Mouse (Mus musculus): ENCODE data around the gene Gm11096.
A peak's percentile ranks its signal among the peaks of the same experiment; 100 is the strongest.

The Gm11096 gene

DNA sequence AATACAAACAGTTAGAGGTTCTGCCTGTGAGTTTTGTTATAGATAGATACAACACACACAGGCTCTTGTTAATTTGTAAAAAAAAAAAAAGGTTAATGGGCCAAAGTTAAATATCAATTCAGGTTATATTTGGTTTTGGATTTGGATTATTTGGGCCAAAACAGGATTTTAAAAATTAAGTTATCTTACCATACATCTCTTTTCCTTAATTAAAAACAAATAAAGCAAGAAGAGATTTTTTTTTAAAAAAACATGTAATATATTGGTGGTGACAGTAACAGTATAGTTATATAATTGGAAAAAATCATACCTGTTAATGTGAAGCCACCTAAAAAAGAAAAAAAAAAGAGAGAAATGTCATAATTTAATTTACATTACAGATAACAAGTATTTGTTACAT, at the start of gene Gm11096:
TSS of gene Gm11096 (plus strand) at position 301 of the 400 bp plus-strand sequence.
- no peak for DNase-seq

DNA sequence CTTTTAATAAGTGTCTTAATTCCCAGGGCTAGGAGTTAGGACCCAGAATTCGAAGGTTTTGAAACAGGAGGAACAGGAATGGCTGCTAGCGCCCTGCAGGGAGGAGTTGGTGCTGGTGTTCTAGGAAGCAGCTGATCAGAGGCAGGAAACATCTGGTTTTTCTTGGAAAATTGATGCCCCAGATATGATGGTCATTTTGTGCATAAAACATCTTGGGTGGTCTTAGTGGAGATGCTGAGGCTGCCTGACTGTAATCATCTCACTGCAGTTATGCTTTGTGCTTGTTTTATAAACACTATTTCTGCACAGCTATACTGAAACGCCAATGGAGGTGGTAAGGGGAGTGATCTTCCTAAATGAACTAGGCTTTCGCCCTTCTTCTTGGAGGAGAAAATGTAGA, 48.5 kb upstream of the Gm11096 start:
- no peak for DNase-seq

DNA sequence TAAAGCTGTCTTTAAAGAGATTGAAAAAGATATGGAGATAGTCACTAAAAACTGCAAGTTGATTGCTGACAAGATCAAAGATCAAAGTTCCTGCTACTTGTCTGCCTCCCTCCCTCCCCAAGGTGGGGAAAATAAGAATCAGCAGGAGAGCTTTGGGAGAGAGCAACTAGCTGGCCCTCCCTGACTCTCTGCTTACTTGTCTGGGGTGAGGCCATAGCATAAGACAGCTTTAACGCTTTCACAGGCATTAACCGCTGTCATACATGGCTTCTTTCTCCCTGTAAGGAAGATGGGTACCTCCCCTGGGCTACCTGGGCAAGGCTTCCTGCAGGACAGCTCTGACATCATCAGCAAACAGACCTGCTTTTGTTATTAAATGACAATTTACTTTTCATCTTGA, 47.4 kb upstream of the Gm11096 start:
- DNase-seq: no peak

DNA sequence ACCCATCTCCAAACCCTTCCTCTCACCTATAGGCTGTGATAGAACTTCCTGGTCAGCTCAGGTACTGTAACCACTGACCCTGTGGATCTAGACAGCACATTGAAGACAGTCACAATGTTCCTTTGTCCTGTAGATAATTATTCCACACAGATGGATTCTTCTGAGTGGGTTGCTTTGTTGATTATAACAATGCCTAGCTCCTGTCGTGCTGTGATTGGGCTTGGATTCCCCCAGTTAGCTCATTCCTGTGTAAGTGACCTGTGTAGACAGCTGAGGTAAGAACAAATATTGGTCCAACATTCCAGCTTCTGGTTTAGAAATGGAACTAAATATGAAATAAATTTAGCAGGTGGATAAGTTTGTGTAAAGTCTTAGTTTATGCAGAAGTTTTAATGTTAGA, 44.1 kb upstream of the Gm11096 start:
- no peak for DNase-seq

DNA sequence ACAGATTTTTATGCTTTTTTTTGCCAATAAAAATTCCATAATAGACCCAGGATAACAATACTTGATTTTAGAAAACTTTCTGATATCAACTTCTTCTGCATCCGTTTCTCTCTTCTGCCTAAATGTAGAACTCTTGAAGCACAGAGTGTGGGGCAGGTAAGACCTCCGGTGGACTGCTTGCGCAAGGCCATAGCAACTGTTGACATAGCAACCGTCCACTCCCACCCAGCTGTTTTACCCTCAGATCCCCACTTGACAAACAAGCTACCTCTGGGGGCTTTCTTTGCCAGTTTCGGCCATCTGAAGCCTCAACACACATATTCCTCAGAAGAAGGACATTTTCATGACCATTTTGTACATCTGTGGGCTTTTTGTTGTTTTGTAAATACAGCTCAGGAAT, 41.2 kb upstream of the Gm11096 start:
- no peak for DNase-seq

DNA sequence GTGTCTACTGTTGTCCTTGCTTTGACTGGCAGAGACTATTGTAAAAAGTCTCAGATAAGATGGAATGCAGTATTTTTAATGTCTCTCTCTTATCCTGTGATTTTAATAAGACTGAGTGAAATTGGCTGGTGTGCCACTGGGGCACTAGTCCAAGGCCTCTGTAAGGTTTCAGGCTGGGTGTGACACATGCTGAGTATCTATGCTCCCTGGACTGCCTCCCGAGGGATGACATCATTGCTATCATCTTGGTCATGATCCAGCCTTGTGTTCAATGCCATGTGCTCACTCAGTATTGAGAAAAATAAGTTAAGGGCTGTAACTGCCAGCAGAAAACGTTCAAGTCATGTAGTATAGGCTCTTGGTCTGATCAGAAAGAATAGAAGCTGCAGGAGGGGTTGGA, 38.9 kb upstream of the Gm11096 start:
- peak; percentile 70 for DNase-seq

DNA sequence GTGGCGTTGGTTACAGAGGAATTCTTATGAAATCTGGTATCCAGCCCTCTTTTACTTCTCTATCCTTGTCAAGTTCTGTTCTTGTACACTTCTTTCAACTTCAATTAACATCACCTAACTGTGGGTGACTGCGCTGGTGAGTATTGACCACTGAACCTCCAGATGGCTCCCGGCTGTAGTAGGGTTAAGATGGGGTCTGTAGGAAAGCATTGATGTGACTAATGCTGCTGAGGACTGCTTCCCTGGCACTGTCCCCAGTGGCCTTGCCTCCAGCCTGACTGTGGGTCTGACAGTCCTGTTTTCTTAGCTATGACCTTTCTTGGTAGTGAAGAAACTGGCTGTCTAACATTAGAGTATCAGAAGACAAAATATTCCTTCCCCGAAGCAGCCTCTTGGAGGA, 38.4 kb upstream of the Gm11096 start:
- peak; percentile 47 for DNase-seq

DNA sequence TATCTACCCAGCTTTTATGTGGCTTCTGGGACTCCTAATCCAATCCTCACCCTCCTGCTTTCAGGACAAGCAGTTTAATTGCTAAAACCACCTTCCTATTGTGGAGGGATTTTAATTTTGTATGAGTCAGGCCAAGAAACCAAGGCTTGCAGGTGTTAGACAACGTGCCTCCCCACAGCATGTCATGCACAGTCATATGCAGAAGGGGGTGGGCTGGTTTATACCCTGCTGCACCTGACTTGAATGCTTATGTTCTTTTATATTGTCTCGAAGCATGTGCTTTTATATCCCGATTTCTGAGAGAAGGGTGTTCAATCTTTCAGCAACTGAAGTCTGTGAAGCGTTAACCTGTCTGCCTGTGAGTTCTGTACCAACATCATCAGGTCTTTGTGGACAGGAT, 37.3 kb upstream of the Gm11096 start:
- DNase-seq: no peak

DNA sequence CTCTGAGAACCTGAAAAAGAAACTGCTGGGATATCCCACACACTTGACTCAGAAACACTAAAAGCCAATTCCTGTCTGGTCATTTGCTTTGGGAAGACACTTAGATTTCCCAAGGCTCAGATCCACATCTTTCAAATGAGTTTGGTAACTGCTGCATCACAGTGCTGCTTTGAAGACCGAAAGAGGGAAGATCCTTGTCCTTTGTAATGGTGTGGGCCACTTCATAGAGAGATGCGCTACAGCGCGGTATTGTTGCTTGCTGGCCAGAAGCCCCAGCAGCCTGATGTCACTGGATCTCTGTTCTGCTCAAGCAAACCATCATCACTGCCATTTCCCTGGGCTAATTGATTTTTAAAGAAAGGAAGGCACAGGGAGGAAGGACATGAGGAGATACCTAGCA, 28.8 kb upstream of the Gm11096 start:
- no peak for DNase-seq

DNA sequence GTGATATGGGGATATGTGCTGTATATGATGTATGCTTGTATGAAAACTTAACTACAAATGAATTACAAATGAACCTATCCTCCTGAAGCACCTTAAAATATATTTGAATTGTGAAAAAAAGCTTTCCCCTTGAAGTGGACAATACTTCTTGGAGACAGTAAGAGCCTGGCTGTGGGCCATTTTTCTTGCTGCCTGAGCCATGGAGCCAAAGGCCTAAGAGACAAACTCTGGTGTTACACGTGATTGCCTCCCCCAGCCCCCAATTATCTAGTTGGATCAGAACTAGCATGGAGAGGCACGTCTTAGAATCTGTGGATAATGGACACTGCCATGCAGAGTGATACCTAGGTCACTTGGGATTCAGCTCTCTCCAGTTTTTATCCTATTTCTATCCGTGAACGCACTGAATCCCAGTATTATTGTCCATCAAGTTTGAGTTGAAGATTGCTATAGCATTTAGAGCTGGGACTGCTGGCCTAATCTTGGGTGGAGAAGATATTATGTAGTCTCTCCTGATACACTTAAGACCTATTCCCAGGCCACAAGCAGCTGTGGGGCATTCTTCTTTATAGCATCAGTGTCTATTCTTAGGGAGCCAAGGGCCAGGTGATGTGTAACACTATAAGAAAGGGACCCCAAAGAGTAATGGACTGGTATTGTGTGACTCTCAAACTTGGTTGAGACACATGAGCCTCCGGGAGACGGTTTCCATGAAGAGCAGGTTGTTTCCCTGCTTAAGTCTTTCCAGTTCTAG, 25.0 kb upstream of the Gm11096 start:
- DNase-seq: no peak

DNA sequence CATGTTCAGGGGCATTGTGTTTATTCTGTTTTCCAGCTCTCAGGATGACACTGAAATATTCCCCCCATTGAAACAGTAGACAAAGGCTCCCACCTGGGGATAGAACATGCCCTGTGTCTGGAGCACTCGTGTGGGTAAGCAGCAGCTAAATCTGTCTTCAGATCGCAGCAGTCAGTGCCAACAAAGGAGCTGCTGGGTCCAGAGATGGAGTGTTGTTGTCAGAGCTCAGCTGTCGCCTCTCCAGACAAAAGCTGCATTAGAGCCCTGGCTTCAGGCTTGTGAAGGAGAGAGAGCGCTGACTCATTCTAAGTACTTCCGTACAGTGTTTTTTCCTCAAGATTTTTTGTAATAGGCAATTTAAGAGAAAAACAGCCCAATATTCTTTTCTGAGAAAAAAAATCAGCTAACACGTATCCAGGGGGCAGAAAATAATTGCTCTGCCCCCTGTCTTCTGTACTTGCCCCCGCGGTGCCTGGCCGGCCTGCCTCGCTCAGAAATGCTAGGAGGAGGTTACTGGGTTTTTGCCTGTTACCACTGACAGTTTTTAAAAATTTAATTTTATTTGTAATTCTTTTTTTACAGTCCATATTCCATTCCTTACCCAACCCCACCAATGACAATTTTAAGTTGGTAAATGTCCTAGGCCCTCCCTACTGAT, 21.6 kb upstream of the Gm11096 start:
- peak; percentile 47 for DNase-seq

DNA sequence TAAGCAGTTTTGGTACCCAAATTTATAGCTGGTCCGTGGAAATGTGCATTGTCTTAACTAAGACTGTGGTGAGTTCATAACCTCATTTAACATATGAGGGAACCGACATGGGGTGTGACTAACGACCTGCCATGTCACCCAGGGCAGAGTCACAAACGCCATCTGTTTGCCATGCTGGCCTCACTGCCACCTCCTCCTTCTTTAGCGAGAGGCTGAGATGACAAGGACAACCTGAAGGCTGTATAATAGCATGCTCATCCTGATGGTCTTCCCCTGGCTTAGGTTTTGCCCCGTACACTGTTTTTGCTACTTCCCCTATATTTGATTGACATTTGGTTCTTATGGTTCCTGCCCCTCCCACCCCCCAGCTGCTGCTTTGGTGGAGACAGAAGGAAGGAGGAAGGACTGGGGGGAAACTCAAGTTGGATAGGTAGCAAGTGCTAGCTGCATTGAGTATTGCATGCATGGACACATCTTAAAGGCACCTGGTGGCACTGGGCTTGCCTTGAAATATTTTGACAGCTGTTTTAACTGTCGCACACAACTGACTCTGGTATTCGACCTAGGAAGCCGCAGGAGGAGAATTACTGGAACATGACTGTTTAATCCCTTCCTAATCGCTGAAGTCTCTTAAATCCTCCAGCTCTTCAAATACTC, 17.2 kb upstream of the Gm11096 start:
- no peak for DNase-seq

DNA sequence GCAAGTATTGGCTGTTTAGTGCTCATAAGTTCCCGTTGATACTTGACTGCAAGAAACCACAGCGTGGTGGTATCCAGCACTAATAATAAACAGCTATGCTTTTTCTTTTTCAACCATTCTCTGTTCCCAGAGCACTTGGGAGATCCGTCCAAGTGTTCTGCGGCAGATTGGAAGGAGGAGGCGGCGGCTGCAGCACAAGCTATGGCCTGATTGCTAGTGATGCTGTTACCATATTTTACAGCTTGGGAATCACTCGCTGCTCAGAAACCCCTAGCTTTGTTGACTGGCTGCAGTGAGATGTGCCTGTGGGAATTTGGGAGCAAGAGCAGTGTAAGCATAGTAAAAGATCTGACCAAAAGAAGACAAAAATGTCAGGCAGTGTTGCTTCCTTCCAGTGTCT, 14.3 kb upstream of the Gm11096 start:
- no peak for DNase-seq

DNA sequence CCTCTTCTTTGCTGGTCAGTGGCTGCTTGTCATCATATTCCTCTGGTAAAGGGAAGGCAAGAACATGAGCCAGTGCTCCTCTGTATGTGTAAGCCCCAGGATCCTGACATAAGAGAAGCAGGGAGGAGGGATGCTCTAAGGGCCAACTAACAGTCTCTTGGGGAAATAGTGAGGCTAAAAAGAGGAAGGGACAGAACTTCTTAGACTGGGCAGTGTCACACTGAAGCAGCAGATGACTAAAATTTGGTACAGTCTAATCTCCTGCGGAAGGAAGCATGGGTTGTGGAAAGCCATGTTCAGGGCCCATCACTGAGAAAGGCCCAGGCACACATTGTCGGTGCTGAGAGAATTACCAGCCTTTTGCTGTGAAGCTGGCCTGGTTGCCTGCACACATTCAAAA, 8.8 kb upstream of the Gm11096 start:
- no peak for DNase-seq

DNA sequence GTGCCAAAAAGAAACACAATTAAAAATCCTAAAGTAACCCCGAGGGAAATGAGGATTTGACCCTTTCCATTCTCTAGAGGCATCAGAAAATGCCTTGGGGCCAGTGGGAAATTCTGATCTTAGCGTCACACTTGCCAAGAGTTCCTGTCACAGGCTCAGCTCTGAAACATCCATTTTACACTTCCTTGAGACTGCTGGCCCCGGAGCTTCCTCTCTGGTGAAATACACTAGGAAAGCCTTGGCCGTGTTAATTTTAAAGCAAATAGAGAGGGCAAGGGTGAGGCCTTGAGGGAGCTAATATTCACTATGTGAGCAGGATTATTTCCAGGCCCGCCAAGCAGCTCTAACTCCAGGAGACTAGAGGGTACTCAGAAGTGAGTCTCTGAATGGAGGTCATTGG, 8.4 kb upstream of the Gm11096 start:
- peak; percentile 16 for DNase-seq

DNA sequence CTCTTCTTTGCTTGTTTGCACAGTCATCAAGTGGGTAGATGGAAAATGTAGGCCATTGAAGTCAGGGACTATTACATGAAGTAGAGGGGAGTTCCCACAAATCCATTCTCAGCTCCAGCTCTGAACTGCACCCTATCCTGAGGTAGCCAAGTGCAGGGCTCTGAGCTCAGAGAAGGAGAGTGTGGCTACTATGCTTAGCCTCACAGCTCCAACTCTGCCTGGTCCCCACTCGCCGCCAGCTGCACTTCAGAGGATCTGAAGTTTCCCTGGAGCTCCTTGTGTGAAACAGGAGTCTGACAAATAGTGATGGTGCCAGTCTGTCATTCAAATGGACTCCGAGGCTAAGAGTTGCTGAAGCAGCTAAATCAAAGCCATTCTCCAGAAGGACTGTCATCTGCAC, 13.7 kb downstream of the Gm11096 start:
- DNase-seq: no peak

DNA sequence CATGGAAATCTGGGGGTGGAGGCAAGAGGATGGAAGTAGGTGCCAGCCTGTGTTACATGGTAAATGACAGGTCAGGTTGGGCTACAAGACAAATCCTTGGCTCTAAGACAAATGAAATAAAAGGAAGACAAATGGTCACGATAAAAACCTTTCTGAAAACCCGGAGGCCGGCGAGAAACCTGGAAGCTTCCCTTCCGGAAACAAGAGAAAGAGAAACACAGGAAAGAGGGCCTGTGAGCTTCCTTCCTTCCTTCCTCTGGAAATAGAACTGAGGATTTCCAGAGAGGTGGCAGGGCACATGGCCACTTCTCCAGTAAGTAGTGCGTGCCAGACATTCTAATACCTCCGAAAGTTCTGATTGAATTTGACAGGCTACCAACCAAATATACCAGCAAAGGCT, 14.4 kb downstream of the Gm11096 start:
- DNase-seq: no peak

DNA sequence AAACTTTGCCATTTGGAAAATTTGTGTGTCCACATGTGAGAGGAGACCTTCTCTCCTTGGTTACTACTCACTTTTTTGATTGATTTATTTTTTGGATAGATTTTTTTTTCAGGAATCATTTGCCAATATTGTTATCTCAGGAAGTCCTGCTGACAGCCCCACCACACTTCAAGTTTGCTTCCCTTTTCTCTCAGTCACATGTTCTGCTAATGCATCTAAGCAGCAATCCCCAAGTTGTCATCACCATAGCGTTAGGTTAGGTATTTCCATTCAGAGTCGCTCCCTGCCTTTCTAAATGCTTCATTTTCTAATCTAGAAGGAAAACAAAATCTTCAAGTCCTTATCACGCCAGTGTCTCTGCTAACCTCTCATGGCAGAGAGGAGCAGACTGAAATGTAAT, 17.8 kb downstream of the Gm11096 start:
- DNase-seq: no peak

DNA sequence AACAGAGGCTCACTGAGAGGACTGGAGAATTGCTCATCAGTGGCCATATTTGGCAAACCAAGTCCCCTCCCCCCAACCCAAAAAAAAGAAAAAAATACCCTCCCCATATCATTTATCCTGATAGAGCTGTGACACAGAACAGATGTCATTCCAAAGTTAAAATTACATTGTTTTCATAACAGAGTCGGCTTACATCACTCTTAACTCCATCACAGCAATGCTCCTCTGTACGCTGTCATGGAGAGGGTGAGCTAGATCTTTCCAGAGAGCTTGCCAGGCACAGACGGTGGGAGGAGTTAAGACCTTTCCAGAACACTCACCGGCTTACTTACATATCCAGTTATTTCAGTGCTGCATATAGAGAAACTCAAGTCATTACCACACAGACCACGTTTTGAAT, 27.4 kb downstream of the Gm11096 start:
- DNase-seq: peak; percentile 52

DNA sequence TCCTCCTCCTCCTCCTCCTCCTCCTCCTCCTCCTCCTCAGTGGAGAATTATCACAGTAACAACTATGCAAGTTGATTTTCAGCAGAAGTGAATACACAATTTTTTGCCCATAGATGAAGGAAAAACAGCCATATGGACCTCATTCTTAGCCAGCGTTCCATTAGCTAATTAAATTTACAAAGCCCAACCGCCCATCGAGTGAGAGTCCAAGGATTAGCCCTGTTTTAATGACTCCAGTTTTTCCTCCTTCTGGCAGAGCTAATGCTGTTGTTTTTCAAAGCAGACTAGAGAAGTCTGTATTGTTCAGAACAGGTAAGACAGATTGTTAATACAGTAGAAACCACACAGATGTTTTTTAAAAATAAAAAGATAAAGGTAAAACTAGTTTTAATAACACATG, 31.8 kb downstream of the Gm11096 start:
- no peak for DNase-seq

DNA sequence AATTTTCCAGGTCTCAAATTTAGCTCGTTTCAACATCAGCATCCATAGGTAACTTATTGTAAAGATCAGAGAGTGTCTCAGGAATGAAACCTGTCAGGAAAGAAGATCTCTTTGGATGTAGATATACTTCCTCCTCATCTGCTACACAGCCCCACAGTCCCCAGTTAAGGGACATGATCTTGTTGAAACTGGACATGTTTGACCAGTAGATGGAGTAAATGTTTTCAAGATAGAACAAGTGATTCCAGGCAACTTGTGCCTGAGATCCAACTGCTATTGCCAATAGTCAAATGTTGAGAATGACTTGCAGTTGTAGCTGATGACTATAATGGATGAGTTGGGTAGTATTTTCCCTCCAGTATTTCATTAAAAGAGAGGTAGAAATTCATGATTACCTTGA, 35.9 kb downstream of the Gm11096 start:
- DNase-seq: peak; percentile 18

DNA sequence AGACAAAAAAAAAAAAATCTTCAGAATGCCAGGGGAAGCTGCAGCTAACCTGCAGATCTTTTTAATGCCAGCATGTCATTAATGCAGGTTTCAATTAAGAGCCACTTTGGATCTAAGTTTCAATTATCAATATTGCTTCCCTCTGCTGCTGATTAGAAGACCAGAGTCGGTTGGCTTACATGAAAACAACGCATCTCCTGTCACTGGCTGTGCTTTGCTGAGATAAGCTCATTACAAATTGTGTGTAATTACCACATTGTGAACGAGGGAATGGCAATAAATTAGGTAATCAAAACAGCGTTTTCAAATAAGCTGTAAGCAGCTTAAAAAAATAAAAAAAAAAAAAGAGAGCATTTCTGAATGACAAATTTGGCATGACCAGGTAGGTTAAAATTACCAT, 38.2 kb downstream of the Gm11096 start:
- no peak for DNase-seq

DNA sequence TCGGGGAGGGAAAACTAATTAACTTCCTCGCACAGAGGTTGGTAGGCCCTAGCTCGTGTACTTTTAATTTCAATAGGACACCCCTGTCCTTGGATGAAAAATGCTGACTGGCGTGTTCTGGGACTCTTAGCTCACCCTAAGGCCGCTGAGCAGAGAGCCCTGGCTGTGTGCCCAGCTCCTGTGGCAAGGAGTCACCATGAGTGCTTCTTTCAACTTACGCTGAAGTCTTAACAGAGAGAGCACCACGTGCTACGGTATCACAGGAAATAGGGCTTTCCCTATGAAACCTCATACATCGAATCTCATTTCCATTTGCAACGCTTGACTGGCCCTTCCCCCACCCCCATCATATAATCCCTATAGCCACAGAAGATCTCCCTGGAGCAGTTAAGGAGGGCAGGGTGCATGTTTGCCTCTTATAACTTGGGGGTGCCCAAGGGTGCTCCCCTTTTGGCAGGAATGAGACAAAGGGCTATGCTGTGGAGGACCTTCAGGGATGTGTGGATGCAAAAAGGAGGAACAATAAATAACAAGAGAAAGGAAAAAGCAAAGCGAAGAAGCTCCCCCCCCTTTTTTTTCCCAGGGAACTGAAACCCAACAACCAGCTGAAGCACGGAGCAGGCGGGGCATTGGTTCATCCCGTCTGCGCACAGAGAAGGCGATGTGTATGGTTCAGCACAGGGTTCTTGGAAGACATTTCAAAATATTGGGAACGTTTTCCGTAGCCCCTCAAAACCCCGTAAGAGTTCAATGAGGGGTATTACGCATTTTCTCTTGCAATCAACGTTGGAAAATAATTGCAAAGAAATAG, 39.0 kb downstream of the Gm11096 start:
- peak; percentile 86 for DNase-seq

Measured in lung, postnatal 36 days (tissue).